Mouse (Mus musculus) thymus, postnatal 10 days (tissue): Measurements from ENCODE around the gene Ugt1a6a.

Source experiments
- DNase-seq, 2 experiments: peaks; one replicate each; pipeline ENCODE4 v3.0.0; 2021; ENCODE audit warnings: low spot score in 2 of 2

Gene Ugt1a6a

DNA sequence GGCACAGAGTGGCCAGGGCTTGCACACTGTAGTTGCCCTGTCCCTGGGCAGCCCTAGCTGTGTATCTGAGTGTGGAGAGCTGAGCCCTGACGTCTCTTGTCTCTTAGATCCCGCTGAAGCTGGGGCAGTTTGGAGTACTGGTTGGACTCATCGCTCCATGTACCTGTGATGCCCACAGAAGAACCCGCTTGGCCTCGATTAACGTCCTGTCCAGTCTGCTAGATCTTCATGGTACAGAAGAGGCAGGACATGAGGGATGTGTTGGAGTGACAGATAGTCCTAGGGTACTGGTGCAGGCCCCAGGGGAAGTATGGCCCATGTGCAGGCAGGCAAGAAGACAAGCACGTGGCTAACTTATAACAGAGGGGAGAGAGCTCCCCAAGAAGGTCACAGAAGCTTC is 115.0 kb downstream of the Ugt1a6a start:
- no peak for DNase-seq

DNA sequence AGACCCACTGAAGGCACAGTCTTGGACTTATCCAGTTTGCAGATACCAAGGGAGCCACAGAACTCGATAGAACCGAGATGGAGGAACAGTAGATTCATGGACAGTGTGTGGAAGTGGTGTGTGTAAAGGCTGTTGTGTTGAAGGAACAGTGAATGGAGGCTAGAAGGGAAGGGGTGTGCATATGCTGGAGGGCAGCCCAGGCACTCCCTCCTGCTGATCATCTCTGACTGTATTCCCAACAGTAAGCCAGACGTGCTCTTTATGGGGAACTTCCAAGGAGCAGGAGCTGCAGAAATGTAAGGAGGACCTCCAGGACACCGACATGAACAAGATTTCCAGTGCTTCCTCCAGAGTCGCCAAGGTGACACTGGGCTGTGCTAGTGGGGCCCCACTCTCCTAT is 115.4 kb downstream of the Ugt1a6a start:
- DNase-seq: no peak

DNA sequence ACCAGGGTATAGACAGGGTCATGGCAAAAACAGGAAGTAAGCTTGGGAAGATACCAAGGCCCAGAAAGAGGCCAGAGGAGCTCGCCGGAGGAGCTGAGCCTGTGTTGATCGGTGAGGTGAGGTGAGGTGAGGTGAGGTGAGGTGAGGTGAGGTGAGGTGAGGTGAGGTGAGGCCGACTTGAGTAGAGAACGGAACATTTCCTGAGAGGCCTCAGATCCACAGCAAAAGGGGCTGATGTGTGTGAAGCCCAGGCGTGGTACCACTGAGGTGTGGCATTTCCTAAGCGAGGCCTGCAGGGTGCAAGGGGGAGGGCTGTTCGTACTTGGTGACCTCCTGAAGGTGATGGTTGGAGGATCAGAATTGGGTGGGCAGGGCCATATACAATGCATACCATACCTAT is 118.5 kb downstream of the Ugt1a6a start:
- DNase-seq: no peak

DNA sequence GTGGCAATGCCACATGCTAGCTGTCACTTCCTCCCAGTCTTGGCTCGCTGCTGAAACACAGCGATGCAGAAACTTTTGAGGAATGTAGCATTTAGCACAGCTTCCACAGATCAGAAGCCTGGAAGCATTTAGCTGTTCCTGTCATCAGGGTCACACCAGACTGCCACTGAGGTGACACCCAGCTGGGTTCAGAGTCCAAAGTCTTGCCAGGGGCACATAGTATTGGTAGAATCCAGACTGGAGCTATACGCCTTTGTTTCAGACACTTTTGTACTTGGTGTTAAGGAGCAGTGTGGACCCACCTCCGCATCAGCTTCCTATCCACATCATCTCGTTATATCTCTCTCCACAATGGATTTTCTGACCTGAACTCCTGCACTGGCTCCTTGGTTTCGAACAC is 118.9 kb downstream of the Ugt1a6a start:
- DNase-seq: no peak

DNA sequence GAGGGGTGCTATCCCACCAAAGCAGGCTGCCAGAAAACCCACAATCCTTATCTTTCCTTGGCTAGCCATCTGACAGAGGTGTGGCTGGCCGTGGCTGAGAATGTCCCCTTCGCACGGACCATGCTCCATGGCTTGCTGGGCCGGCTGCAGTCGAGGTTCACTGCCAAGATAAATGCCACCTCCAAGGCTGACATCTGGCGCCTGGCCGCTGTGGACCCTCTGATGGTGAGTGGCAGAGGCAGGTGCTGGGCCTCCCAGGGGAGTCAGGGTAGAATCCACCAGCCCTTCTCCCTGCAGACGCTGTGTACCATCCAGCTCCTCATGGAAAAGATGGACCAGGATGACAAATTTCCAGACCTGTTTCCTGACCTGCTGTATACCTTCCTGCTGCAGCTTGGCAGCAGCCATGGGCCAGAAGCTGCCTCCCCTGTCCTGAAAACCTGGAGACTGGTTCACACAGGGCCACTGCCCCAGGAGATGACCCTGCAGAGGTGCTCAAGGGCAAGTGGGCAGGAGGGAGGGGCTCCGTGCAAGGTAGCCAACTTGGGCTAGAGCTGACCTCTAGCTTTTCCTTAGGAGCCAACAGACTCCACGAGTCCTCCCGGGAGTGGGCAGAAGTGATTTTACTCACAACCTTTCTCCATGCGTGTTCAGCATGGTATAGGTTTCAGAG is 120.3 kb downstream of the Ugt1a6a start:
- no peak for DNase-seq

DNA sequence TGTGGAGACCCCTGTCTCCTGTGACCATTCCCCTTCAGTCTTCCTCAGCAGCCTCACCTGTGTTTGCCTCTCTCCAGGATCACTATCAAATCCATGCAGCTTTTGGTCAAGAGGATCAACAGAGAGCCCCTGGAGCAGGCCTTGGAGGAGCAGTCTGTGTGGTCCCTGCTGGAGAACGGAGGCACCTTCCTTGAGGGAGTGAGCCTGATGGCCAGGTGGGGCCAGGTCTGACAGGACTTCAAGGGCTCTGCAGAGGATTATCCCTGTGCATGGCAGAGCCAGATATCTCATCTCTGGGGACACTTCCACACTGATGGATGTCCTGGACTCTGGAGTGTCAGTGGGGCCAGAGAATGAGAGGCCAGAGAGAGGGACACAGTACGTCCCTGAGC is 120.9 kb downstream of the Ugt1a6a start:
- DNase-seq: no peak

DNA sequence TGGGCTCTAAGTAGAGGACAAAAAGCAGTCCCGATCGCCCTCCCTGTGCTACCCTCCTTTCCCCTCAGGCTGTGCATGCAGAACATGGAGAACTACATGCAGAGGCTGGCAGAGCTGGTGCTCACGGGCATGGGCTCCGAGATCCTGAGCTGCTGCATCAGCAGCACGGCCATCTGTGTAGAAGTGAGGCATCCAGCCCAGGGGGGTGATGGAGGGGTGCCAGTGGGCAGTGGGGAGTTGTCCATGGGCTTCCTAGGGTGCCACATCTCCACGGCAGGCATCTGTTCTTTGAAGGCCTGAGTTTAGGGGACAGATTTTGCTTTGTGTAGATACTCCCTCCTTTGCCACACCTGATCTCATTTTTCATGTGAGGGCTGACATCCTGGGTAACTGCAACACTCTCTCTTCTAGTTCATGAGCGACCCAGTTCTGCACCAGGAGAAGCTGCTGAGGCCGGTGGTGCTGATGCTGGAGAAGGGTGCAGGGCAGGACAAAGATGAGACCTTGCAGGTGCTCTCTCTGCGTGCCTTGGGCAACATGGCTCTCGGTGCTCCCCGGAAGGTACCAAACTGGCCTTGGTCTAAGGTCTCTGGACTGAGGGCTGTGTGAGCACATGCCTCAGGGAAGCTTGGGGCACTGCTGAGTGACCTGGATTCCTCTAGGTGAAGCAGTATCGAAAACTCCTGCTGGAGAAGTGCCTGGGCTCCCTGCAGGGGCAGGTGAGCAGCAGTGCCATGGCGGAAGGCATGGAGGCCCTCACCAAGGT is 121.6 kb downstream of the Ugt1a6a start:
- no peak for DNase-seq

DNA sequence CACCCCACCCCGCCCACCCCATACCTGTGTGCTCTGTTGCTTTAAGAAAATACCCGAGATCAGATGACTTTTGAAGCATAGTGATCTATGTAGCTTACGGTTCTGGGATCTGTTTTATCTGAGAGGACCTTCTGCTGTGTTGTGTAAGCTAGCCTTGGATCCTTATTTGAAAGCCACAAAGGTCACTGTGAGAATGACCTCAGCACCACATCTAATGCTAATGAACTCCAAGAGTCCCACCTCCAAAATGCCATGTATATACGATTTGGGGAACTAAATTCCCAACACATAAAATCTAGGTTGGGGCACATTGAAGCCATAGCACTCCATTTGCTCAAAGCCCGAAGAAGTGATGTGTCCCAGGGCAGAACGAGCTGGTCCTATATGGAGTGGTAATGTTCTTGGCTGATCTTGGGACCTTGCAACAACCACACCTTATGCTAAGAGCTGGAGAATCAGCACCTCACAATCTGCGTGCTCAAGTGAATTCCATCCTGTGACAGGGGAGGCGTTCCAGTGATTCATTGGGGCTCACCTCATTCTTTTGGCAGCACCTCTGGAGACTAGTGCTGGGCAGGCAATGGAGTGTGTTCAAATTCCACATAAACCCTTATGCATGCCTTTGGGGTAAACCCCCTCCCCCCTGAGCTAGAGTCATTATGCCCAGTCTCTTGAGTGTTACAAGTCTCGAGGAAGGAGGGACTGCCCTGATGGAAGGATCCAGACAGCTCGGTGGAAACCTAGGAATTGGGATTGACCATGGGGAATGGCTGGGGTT is 122.5 kb downstream of the Ugt1a6a start:
- no peak for DNase-seq

DNA sequence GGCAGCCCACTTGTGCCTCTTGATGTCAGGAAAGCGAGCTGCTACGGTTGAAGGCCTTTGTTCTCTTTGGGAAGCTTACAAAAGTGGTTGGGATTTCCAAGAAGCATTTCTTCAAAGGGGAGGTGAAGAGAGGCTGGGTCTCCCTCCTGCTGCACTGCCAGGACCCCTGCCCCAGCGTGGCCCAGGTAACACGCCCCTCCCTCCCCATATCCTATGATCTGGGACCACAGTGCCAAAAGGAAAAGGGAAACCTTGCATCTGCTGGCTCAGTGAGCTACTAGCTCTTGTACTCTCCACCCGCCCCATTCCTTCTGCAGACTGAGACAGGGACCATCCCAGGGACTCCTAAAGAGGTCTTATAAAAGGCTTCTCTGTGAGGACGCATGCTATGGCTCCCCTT is 123.1 kb downstream of the Ugt1a6a start:
- no peak for DNase-seq

DNA sequence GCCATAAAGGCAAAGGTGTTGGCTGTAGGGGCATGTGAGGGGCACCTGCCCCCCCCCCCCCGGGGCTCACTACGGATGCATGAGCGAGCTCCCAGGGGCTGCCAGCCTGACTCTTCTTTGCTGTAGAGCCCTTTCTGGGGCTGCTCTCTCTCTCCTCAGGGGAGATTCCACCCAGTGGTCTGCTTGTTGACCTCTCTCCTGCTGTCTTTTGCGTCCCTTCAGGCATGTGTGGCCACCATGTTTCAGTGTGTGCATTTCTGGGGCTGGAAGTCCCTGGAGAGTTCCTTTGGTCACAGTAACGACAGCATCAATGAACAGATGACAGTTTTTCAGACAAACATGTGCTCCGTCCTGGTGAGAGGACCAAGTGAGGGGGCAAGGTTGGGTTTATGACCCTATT is 123.8 kb downstream of the Ugt1a6a start:
- DNase-seq: no peak

DNA sequence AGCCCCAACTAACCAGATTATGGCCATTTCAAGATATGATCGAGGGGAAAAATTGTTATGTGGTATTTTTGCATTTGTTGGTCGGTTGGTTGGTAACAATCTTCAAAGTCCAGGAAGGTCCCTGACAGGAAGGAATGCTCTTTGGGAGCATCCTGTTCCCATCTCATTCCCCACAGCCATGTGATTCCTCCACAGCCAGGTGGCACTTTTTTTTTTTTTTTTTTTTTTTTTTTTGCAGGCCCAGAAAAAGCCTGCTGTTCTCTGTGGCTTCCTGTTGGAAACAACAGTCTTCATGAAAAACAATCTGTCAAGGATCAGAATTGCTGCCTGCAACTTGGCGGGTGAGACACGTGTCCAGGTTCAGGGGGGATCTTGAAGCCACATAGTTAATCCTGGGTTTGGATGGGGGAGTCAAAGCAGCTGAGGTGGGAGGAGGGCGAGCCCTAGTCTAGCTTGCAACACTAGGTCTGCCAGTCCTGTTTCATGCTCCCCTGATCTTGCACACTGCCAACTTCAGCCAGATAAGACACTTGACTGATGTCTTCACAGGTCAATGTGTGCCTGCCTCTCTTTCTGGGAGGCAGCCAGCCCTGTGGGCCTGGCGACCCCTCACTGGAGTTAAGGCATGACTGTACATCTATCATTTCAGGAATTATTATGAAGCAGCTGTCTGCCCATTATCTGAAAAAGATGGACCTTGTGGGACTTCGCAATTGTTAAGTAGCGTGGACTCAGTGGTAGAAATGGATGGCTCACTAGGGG is 124.5 kb downstream of the Ugt1a6a start:
- no peak for DNase-seq

DNA sequence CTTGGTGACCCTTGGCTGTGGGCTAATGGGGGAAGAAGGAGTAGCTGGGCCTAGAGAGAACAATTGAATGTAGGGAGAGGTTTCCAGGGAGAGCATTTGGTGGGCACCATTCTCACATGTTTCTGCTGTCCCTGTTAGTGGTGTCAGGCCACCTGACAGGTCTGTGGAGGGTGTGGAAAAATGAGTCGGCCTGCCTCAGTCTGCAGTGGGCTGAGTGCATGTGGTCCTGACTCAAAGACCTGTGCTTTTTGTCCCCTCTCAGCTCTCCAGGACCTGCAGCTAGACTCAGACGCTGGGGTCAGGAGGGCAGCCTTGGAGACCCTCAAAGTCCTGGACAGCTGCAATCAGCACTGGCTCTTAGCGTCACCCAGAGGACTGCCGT is 125.0 kb downstream of the Ugt1a6a start:
- DNase-seq: no peak

DNA sequence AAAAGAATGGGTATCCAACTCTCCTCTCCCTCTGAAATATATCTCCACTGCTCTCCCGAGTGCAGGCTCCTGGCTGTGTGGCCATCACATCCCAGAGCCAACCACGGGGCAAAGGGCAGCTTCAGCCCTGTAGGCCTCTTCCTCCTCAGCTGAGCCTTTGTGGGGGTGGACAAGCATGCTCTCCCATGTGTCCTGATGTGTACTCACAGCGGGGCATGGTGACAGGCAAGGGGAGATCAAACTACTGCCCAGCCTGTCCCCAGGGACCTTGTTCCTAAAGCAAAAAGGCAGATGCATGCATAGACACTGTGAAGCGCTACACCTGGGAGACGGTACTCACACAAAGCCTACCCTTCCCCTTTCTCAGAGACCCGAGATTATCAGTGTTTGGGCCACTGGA is 125.5 kb downstream of the Ugt1a6a start:
- DNase-seq: no peak

DNA sequence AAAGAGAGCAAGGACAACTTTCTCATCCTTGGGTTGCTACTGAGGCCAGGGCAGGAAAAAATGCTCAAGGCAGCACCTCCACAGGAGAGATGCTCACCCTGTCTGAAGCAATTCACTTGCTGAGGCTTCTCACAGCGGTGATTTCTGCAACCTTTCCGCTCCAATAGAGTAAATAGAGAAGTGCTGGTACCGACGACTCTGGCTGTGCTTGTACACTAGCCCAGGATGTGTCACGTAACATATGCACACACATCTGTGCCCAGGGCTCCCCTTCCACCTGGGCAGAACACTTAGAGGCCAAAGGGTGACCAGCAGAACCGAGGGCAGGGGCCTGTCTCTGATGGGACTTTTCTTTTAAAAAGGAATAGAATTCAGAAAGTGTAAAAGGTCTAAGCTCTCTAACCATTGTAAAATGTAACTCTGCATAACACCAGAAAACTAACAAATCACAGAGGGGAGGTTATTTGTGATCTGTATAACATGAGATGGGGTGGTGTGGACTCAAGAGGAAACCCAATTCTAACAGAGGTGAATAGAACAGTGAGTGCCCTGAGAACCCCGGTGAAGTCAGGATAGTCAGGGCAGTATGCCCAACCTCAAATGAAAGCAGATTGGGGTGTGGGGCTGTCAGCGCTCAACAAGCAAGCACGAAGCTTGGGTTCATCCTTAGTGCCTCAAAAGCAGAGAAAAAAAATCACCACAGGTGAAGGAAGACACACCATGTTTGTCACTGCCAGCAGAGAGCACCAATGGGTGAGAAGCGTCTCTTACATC is 126.2 kb downstream of the Ugt1a6a start:
- no peak for DNase-seq

DNA sequence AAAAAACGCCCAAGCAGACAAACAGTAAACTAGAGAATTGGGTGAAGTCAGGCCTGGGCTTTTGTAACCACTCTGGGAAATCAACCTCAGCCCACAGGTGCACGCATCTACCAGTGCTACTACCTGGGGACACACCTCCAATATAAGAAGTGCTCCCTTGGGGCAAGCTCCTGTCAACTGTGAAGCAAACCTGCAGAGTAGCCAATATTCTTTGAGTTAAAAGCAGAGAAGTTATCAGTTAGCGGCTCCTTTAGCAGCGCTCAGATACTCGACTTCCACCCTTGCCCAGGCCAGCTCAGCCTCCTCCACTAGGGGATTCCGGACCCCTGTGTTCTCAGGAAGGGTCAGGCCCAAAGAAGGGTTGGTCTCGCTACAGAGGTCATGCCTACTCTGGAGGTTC is 127.1 kb downstream of the Ugt1a6a start:
- DNase-seq: no peak

DNA sequence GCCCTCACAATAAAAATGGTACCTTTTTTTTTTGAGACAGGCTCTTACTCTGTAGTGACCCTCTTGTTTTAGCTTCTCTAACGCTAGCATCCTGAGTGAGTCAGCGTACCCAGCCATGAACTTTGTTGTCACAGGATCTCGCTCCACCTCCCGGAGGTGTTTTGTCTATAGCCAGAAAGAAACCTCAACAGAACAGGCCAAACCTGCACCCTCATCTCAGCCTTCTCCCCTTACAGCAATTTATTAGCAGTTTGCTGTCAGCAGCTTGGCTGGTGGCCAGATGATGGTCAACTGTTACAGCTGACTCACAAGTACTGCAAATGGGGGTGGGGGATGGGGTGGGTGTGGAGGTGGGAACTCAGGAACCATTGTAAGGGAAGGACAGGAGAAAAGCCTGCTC is 127.6 kb downstream of the Ugt1a6a start:
- DNase-seq: no peak

DNA sequence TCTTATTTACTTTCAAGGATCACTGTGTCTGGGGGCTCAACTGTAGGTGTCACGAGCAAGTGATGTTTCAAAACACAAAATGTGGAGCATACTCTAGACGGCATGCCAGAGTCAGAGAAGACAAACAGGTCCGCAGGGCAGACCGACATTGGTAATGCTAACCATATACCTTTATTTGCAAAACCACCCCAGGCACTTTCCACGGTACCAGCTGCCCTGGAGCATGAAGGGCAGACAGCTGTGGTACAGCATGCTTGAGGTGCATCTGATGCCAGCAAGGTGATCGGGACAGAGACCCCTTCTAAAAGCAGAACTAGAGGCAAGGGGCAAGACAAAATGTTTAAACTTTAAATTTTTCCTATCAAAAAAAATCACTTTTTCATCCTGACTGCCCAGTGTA is 128.4 kb downstream of the Ugt1a6a start:
- no peak for DNase-seq

DNA sequence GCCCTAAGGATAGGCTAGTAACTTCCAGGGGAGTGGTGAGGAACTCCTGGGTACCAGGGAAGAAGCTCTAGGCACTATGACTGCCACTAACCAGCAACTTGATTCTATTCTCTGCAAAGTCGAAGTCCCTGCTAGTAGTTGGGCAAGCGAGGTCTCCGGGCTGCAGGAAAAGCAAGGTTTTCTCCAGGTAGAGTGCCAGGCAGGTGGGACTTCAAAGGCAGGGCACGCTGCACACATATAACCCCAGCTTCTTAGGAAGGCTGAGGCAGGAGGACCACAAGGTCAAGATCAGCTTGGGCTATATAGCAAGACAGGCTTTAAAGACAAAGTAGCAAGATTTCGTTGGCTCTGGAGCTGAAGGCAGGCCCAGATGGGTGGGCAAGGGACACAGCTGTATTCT is 129.2 kb downstream of the Ugt1a6a start:
- no peak for DNase-seq

DNA sequence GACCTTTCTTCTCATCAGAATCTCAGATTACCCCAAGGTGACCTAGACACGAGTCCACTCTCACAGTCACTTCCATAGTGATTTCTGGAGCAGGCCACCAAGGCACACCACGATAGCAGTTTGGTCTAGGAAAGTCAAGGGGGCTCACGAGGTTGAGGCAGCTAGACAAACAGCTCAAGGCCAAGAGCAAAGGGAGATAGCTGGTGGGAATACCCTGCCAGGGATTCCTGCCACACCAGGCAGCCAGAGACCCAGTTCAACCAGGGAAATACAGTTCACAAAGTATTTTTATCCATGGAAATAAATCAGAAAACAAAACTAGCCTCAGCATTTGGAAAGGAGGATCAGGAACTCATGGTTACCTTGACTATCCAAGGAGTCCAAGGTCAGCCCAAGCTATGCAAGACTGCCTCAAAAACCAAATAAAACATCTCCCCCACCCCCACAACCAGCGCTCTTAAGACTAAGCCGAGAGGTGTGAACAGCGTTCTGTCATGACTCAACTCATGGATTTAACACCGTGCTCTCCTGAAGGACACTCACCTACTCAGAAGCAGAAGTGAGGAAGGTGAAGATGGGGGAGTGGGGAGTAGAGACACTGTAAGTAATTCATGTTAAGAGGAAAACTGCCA is 129.7 kb downstream of the Ugt1a6a start:
- no peak for DNase-seq

DNA sequence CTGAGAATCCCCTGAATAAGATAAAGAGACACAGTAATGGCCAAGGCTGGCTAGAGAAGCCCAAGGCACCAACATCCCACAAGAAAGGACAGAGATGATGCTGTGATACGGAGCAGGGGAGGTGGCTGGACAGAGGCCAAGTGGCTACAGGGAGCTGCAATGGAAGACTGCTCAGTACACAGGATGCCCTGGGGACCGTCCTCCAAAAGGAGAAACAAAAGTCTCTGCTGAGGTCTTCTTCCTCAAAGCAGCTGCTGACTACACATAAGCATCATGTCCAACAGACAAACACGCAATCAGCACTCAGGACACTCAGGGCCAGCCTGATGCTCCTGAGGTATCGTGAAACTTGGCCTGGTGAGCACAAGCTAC is 130.2 kb downstream of the Ugt1a6a start:
- DNase-seq: no peak

DNA sequence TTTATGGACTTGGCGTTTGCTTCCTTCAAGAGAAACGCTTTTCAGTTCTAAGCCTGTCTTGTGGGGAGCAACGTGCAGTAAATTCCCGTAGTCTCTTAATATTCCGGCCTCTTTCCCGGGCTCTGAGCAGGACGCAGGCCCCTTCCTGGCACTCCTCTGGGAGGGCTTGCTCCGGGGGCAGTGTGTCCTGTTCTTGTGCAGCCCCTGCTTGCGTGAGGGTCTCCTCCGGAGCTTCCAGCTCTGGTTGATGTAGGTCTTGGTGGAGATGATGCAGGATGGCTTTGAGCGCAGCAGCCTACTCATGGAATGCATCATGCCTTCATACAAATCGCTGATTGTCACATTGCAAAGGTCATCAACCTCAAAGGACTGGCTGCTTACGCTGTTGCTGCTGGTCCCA is 131.5 kb downstream of the Ugt1a6a start:
- no peak for DNase-seq
